In genomic region chr1:104584123-104584522, GRCm38 (mm10) we compare ENCODE assay signal across 26 mouse cellular contexts.
"Had no signal": no experiment of that assay in that cellular context is flagged by ENCODE, and none has a peak within 500 bp of the region (broad histone marks: within the 10 kb centered on the region; RNA-seq: fewer than 3 reads in every experiment).

No protein-coding gene starts in this region.

- H3K4me3 ChIP-seq: gastrocnemius, adult 2 months; heart, embryonic 13.5 days; heart, embryonic 15.5 days; hindbrain, embryonic 13.5 days; hindbrain, embryonic 15.5 days; limb, embryonic 12.5 days; limb, embryonic 15.5 days; liver, embryonic 12.5 days had no signal

- H3K27me3 ChIP-seq: heart, embryonic 13.5 days; heart, embryonic 15.5 days; hindbrain, embryonic 13.5 days; hindbrain, embryonic 15.5 days; limb, embryonic 12.5 days; limb, embryonic 15.5 days; liver, embryonic 12.5 days had no signal

- H3K27ac ChIP-seq: gastrocnemius, adult 2 months; heart, embryonic 13.5 days; heart, embryonic 15.5 days; hindbrain, embryonic 13.5 days; hindbrain, embryonic 15.5 days; hindbrain, postnatal 0 days; limb, embryonic 12.5 days; limb, embryonic 15.5 days; liver, embryonic 12.5 days; liver, embryonic 14.5 days had no signal

- H3K4me2 ChIP-seq: heart, embryonic 11.5 days; heart, embryonic 13.5 days; heart, embryonic 15.5 days; hindbrain, embryonic 13.5 days; hindbrain, embryonic 15.5 days; limb, embryonic 12.5 days; limb, embryonic 15.5 days; liver, embryonic 12.5 days had no signal

- H3K4me1 ChIP-seq: heart, embryonic 13.5 days; heart, embryonic 15.5 days; hindbrain, embryonic 13.5 days; hindbrain, embryonic 15.5 days; limb, embryonic 15.5 days; liver, embryonic 12.5 days had no signal

- ATAC-seq: hindbrain, postnatal 0 days; intestine, embryonic 16.5 days; liver, embryonic 12.5 days had no signal

- H3K36me3 ChIP-seq: heart, embryonic 13.5 days; heart, embryonic 15.5 days; hindbrain, embryonic 13.5 days; hindbrain, embryonic 15.5 days; limb, embryonic 12.5 days; limb, embryonic 15.5 days; liver, embryonic 12.5 days had no signal

- DNase-seq: gastrocnemius, adult 2 months; gastrocnemius, postnatal 10 days; gastrocnemius, postnatal 25 days; heart, adult 18-20 months; heart, postnatal 14 days; heart, postnatal 36 days; kidney, adult 11 months; kidney, adult 2 months; kidney, adult 9 months; kidney, postnatal 14 days; kidney, postnatal 36 days; layer of hippocampus, adult 9-11 months; layer of hippocampus, postnatal 36 days; left cerebral cortex, postnatal 4 days; lung, adult 18-20 months had no signal

- H3K9ac ChIP-seq: heart, embryonic 13.5 days; heart, embryonic 15.5 days; hindbrain, embryonic 13.5 days; hindbrain, embryonic 15.5 days; limb, embryonic 12.5 days; limb, embryonic 15.5 days; liver, embryonic 12.5 days; liver, embryonic 14.5 days had no signal

- H3K9me3 ChIP-seq: heart, embryonic 13.5 days; heart, embryonic 15.5 days; hindbrain, embryonic 13.5 days; hindbrain, embryonic 15.5 days; limb, embryonic 12.5 days; limb, embryonic 15.5 days; liver, embryonic 12.5 days had no signal
